Mouse (Mus musculus): Measurements from ENCODE around the gene Anapc2.

DNA sequence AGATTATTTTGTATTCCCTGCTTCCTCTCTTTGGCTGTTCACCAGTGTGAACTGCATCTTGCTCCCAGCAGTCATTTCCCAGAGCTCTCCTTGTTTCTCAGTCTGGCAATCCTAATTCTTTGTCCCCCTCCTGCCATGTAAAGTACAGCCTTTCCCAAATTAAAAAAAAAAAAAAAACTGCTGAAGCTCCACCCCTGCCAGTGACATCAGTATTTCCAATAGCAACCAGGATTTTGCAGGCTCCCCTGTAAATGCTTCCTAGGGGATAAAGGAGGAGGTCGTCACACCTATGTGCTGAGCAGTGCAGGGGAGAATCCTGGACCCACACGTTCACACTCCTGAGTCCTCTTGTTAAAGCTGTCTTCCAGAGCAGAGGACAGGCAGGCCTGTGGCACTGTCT, 47.8 kb downstream of the Anapc2 start:
- TF ChIP-seq CTCF (IDR thresholded peaks at IDR 0.05) (no peak), EP300 (IDR thresholded peaks at IDR 0.05) (no peak)

All from lung, postnatal 0 days (tissue).